Mouse (Mus musculus): ENCODE measurements around the gene Muc4.

The Muc4 gene

DNA sequence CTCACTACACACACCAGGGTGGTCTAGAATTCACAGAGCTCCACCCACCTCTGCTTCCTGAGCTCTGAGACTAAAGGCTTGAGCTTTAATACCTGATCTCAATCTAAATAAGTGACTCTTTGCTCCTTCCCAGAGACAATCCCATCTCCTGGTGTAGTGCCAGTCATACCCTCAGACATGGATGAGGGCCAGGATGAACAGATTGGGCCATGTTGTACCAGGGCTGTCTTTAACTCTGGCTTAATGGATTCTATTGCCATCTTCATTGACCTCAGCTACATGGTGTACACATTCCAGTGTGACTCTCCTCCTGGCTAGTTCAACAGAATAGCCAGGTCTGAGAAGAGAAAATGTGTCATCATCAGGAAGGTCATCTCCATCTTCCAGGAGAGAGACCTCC lies 9.2 kb upstream of the Muc4 start:
- DNase-seq (ENCODE audit: low read depth, low spot score): no peak

DNA sequence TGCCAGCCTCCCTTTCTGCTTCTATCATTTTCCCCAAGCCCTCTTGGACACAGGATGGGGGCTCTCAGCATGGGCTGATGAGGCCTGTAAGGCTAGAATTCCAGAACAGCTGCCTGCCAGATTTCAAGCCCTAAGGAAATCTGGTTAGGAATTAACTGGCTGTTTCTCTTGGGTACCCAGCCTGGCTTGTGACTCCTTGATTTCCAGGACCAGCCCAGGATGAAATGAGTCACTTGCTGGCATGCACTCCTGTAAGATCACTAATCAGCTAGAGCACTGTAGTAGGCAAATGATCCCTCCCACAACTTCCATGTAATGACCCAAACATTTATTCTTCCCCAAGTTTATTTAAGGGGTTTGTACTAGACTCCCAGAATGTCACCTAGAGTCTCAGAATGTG lies 7.4 kb upstream of the Muc4 start:
- DNase-seq (ENCODE audit: low read depth, low spot score): no peak

DNA sequence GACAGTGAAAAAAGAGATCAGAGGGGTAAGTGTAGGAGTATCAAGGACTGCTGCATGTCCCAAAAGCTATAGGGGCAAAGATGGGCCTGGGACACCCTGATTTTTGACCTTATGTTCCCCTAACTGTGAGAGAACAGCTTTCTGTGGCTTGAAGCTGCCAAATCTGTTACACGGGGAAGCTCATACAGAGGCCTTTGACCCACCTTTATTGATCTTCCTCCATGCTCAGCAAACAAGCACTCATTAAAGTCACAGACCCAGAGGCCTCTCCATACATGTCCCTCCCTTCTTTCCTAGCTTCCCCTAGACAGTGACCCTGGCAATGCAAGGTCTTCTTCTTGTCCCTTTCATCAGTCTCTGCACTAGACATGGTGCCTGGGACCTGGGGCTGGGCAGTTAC lies 7.0 kb upstream of the Muc4 start:
- no peak for DNase-seq (ENCODE audit: low read depth, low spot score)

DNA sequence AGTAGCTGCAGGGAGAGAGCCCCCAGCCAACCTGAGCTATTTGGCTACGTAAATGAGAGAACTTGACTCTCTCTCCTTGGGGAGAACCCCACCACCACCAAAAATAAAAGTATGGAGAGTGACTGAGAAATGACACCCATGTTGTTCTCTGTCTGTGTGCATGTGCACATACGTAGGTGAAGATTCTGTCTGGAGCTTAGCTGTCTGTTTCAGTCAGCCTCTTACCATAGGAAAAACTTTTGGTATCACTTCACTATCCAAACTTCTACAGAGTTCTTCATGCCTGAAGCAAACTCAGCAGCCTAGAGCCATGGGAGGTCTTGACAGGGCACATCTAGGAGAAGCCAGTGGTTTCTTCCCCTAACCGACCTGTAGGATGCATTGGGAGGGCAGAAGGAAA lies 2.5 kb upstream of the Muc4 start:
- no peak for DNase-seq (ENCODE audit: low read depth, low spot score)

DNA sequence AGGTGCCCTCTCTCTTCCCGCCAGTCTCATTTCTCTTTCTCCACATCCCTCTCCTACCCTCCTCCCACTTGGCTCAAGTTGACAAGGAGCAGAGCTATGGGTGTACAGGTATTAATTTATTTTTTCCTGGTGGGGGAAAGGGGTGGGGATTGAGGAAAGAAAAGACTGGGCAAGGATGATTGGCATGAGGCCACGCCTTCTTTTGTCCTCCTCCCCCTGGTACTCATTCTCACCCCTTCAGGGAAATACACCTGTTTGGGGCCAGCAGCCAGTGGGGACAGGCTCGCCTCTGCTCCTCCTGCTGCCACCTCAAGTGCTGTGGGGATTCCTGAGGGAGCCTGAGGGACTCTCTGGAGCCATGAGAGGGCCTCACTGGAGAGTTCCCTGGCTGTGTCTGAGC lies 336 bp downstream of the Muc4 start:
- no peak for DNase-seq (ENCODE audit: low read depth, low spot score)

DNA sequence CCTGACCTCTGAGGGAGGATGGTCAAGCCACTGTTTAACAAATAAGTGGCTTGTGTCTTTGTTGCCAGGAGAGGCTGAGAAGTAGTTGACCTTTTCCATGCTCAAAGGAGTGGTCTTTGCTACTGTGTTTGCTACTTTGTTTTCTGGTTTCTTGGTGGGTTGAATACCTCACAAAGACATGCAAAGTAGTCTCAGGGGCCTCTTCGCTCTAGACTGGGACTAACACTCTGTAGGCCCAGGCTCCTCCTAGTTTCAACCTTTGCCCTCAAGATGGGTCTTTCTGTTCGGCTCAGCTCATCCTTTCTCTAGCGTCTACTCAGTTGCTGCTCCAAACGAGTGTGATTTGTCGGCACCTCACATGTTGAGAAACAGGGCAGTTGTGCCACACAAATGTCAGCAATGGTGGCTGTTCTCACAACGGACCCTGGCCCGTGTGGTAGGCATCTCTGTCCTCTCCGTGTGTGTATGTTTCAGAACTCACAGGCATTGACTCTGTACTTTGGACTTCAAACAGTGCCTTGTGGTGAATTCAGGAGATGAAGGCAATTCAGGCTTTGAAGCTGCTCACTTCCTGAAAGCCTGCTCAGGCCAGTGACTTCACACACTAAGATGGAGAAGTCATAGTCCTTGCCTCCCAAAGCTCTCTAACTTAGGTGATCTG lies 4.4 kb downstream of the Muc4 start:
- DNase-seq (ENCODE audit: low read depth, low spot score): no peak

DNA sequence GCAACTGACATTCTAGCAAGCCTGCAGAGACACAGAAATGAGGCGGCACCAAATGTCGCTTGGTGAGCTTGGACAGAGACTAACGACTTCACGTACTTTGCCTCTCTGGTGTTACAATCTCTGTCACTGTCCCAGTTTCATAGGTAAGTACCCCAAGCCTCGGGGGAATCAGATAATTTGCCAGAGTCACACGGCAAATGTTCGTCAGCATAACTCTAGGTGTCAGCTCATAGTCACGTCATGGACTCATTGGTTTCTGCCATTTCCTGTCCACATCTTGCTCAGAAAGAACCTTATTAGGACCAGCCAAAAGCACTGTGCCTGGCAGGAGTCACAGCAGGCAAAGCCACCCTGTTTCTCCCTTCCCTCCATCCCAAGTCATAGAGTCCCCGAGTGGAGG lies 5.7 kb downstream of the Muc4 start:
- DNase-seq (ENCODE audit: low read depth, low spot score): no peak

DNA sequence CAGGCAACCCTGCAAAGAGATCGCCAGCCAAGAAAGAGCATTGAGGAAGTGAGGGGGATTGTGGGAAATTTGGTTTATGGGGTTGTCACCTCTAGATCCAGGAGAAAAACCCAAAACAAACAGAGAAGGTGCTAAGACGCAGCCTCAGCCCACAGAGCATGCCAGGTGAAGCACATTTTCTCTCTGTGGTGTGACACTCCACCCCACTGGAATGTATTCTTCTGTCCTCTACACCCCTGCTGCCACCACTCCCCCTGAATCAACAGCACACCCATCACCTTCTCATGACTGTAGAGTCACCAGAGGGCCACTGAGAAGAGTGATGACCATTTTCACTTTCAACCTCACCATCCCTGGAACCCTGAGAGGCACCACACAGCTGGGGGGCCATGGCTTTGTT lies 7.0 kb downstream of the Muc4 start:
- DNase-seq (ENCODE audit: low read depth, low spot score): no peak

DNA sequence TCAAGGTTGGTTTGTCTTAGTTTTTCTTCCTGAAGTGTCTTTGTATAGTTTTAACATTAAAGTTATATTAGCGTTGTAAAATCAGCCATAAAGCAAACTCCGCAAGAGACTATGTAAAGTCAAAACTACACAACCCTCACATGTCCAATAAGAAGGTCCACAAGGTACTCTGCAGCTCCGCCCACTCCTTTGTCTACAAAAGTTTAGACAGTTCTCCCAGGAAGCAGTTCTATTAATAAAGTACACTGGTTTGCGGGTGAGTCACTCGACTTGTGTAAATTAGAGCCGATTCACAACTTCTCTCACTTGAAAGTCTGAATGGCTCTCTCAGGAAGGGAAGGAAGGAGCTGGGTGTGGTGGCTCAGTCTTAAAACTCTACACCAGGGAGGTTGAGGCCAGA lies 10.2 kb downstream of the Muc4 start:
- DNase-seq (ENCODE audit: low read depth, low spot score): no peak

DNA sequence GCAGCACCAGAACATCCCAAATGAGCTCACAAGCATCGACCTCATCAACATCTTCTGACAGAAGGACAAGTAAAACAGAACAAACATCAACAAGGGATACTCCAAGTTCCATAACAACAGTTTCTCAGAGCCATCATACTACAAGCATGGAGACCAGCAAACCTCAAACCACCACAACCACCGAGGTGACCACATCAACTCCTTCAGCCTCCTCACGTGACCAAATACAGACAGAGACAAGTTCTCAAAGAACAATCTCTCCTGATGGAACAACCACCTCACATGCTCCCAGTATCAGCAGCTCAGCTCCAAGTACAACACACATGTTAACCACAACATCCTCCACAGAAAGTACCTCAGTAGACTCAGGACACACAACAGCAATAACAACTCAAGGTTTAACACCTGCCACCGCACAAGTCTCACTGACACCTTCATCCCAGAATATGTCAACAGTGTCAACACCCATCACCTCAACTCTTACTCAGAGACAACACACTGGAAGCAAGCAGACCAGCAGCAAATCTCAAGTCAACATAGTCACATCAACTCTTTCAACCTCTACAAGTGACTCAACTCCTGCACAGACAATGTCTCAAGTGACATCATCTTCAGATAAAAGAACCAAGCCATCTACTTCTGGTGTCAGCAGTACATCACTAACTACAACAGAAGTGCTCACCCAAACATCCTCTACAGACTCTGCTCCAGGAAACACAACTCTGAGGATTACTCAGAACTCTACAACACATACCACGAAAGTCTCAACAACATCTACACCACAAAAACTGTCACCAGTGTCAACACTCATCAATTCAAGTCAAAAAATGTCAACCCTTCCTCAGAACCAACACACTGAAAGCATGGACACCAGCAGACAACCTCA lies 14.8 kb downstream of the Muc4 start:
- DNase-seq (ENCODE audit: low read depth, low spot score): no peak

DNA sequence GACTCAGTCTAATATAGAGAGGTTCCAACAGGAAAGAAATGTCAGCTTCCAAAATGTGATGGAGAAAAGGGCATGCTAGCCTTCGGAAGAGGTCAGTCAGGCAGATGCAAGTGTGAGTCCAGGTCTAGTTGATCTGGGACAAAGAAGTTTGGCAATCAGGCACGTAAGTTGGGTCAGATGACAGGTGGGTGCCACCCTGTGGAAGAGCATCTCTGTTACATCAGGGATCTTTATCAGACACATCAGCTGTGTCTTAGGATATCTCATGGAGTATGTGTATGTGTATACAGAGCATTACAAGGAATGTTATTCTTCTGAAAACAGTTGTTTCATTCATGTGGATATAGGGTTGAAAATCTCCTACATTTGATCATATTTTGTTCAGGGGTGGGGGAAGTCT lies 28.9 kb downstream of the Muc4 start:
- no peak for DNase-seq (ENCODE audit: low read depth, low spot score)

DNA sequence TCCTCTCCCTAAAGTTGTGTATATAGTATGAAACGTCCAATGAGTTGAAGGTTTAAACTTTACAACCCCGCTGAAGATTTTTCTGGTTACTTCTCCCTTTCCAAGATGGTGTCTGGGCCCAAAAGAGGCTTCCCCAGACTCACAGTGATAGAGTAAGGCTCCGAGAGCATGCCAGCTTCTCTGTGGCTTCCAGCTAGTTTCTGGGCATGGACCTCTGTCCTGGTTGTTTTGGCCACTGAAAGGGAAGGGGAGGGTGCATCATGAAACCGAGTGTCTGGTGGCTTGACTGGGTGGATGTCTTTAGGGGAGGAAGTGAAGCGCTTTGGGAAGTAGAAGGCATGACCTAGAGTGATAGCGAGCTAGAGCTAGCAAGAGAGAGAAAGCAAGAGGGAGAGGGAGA lies 29.3 kb downstream of the Muc4 start:
- DNase-seq (ENCODE audit: low read depth, low spot score): no peak

DNA sequence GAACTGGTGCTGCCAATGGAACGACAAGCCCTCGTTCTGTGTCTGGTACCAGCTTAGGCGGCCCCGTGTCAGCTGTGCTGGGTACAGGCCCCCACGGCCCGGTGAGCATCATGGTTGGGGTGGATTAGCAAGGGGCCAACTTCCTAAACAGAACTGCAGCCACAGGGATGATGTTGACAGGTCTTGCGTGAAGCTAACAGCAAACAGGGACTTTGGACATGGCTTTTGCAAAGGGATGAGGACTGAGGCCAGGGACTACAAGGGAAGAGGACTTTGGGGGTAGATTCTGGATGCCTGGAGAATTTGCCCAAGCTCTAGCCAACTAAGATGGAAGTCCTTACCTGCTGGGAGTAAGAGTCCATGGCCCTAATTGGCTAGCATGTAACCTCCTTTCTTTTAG lies 31.2 kb downstream of the Muc4 start:
- DNase-seq (ENCODE audit: low read depth, low spot score): no peak

DNA sequence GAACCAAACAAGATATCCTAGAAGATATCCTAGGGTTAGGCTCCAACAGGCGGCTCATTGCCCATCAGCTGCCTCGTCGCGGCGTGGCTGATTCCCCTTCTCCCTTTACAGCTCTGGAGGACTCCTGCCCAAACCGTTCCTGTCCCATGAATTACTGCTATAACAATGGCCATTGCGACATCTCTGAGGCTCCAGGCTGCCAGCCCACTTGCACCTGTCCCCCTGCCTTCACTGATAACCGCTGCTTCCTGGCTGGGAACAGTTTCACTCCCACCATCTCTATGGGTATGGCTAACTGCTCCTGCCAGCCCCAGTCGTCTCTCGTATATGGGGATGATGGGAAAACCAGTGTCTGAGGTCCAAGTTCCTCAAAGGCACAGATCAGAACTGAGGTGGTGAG lies 41.0 kb downstream of the Muc4 start:
- DNase-seq (ENCODE audit: low read depth, low spot score): no peak

DNA sequence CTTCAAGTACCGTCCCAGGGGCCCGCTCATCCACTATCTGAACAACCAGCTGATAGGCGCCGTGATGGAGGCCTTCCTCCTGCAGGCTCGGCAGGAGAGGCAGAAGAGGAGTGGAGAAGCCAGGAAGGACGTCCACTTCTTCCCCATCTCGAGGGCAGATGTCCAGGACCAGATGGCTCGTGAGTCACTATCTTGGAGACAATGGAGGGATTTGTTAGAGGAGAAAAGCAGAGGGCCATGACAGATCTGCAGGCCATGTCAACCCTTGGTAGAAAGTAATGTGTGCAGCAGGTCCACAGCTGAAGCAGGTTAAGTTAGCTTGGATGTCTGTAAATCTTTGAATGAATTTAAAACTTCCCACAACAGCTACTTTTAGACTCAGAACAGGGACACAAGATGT lies 43.3 kb downstream of the Muc4 start:
- no peak for DNase-seq (ENCODE audit: low read depth, low spot score)

DNA sequence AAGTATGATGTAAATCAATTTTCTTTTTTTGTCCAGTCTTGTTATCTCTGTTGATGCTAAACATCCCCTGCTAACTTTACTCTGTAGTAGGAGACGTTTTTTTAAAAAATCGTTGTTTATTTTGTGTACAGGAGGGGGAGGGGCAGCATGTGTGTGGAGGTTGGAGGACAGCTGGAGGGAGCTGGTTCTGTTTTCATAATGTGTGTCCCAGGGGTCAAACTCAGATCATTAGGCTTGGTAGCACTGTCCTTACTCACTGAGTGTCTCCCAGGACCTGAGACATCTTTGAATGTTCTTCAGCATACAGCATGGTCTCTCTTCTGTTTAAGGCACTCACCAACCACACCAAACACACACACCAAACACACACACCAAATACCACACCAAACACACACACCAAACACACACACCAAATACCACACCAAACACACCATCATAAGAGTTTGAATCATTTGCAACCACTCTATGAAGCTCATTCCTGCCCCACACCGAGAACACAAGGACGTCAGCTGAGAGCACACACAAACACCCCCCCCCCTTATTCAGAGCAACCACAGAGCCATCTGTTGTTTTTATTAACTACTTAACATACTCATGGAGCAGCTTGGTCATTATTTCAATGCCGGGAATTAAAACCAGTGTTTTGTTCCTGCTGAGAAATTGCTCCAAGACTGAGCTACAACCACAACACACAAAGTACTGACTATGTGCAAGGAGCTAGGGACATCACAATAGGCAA lies 47.8 kb downstream of the Muc4 start:
- DNase-seq (ENCODE audit: low read depth, low spot score): no peak

DNA sequence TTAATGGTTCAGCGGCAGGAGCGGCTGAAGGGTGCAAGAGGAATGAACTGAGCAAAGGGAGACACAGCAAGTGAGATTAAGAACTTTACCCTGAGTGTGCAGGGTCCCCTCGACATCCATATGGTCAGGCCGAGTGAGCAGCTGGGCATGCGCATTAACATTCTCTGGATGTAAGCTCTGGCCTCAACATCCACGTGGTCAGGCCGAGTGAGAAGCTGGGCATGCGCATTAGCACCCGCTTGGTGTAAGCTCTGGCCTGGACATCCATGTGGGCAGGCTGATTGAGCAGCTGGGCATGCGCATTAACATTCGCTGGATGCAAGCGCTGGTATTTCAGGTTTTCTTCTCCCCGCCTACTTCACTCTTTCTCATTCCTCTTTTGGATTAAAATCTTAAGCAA lies 49.2 kb downstream of the Muc4 start:
- no peak for DNase-seq (ENCODE audit: low read depth, low spot score)

DNA sequence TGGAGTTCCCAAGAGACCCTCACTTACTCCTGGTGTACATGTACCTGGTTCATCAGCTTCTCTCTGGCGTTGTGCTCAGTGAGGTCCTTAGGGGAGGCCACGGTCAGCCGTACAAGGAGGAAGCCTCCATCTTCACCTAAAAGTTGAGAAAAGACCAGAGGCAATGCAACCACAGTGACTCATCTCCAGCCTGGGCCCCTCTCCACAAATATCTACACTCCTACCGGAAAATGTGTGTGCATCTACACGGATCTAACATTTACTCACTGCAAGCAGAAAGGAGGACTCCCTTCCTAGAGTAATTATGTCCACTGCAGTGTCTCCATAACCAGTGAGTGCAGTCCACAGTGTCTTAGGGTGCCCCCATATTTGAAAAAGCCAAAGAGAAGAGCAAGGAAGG lies 54.4 kb downstream of the Muc4 start:
- no peak for DNase-seq (ENCODE audit: low read depth, low spot score)

DNA sequence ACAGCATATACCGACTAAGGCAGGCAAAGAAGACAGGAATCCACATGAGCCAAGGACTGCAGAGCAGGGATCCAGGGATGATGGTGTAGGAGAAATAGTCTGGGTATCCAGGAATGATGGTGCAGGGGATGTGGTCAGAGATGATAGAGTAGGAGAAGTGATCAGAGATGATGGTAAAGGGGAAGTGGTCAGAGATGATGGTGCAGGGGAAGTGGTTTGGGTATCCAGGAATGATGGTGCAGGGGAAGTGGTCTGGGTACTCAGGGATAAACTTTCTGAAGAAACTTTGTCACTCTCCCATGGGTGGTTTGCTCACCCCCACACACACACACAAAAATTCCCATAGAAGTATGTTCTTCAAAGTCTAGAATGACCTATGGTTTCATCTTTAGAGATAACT lies 59.5 kb downstream of the Muc4 start:
- DNase-seq (ENCODE audit: low read depth, low spot score): no peak

DNA sequence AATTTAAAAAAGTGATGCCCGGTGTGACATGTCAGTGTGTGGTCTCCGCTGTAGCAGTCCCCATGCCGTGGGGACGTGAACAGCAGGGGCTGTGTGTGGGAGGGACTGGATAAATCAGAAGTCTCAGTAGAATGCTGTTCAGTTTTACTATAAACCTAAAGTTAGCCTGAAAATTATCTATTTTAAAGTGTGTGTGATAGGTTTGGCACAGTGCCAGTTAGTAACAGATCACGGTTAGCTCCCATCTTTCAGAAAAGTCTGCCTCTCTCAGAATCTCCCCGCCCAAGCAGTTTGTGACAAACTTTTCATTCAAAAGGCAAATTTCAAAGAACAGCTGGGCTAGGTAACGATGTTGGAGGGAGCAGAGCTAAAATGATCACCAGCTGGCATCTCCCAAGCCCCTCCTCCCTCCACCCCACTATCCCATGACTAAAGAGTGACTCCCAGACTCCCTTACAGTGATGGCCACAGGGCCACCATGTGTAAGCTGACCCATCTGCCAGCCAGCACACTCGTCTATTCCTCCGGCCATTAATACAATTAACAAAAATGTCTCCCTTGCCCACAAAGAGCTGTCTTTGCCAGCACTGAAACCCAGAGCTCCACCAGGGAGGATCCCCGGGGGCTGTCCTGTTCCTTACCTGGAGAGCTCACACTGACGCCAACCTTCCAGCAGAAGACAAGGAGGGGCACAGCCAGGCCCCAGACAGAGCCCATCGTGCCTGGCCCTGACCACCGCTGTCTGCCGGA lies 61.2 kb downstream of the Muc4 start:
- no peak for DNase-seq (ENCODE audit: low read depth, low spot score)

DNA sequence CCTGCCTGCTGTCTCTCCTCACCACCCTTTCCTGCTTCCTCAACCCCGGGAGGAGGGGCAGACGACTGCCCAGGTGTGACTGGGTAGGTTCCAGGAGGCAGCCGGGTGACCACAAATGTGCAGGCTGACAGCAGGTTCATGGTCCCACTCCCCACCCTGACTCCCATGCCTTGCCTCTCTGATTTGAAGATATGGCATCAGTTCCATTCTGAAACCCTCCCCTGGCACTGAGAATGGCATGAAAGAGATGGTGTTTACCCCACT lies 61.7 kb downstream of the Muc4 start, which contains the start of gene Muc20:
Gene Muc20, minus strand, starts transcription at position 10 of the 264 bp plus-strand sequence.
- no peak for DNase-seq (ENCODE audit: low read depth, low spot score)

DNA sequence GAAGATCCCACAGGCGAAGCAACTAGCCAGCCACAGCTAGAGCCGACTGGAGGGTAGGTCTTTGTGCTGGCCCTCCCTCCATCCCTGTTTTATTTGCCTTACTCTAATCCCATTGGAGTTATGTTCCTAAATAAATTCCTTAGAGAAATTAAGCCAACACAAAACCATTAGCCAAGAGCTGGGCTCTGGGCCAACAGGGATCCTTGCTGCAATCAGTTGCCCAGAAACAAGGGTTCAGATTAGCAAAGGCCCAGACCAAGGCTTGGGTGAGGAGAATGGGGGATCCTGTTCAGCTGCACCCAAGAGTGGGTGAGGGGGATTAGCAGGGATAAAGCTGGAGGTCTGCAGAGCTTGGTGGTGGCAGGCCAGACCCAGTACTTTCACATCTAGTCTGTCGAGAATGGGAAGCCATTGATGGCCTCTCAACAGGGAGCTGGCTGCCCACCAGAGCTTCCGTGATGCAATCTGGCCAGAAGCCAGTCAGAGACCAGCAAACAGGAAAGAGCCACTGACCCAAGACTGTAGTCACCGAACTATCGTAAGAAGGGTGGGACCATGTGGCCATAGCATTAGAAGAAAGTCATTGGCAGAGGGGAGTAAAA lies 67.7 kb downstream of the Muc4 start:
- DNase-seq (ENCODE audit: low read depth, low spot score): peak; percentile 75
